Mouse (Mus musculus): ENCODE measurements around the gene Eaf1. TPM values are rescaled to one million over a fixed set of nuclear protein-coding genes. Genes with fewer than 3 reads are reported as not detected.
"Not testable (repeated sequence)": the region's sequence is repeated elsewhere in the genome, so short reads cannot be mapped to it uniquely, and the experiment has no call there.

The Eaf1 gene
- 33.2 and 37.0 TPM in 2 replicates for polyA plus RNA-seq (2012; ENCODE audit: insufficient read depth, low replicate concordance)

- H3K27me3 ChIP-seq (replicated peaks), result no peaks in the 10 kb centered on the region
- H3K36me3 ChIP-seq (replicated peaks; ENCODE audit: low read length), result peaks cover 53% of the 10 kb centered on the region
- TF ChIP-seq FLI1 (IDR thresholded peaks at IDR 0.05; ENCODE audit: low read length) (no peak), GATA1 (IDR thresholded peaks at IDR 0.05; ENCODE audit: borderline replicate concordance, low read length) (no peak)
- H3K9me3 ChIP-seq, result no peaks in the 10 kb centered on the region
- peak within 1 kb of the TSS; percentile 96 for H3K4me3 ChIP-seq (replicated peaks)
- peaks cover 58% of the 10 kb centered on the region for H3K4me1 ChIP-seq
Measured at GRCm38 (mm10) chr14:31494349-31494974, at the start of gene Eaf1. TSS of gene Eaf1 (plus strand) at chr14:31494399.

GRCm38 (mm10) chr14:31448994-31449393, 45.2 kb upstream of the Eaf1 start:
- H3K4me3 ChIP-seq (replicated peaks), result no peak overlapping the region
- no peaks in the 10 kb centered on the region for H3K4me1 ChIP-seq
- TF ChIP-seq GATA1 (IDR thresholded peaks at IDR 0.05; ENCODE audit: borderline replicate concordance, low read length) (no peak), FLI1 (IDR thresholded peaks at IDR 0.05; ENCODE audit: low read length) (no peak)
- no peaks in the 10 kb centered on the region for H3K36me3 ChIP-seq (replicated peaks; ENCODE audit: low read length)
- peaks cover 43% of the 10 kb centered on the region for H3K27me3 ChIP-seq (replicated peaks)
- no peaks in the 10 kb centered on the region for H3K9me3 ChIP-seq

- Histone ChIP-seq H3K4me1 (peaks cover 12% of the 10 kb centered on the region), H3K27me3 (replicated peaks) (peaks cover 42% of the 10 kb centered on the region)
- H3K4me3 ChIP-seq (replicated peaks); H3K36me3 ChIP-seq (replicated peaks; ENCODE audit: low read length); H3K9me3 ChIP-seq: not testable (repeated sequence)
Measured at GRCm38 (mm10) chr14:31453946-31454345, 40.3 kb upstream of the Eaf1 start.

GRCm38 (mm10) chr14:31454849-31455566, 39.2 kb upstream of the Eaf1 start:
- H3K4me3 ChIP-seq (replicated peaks), result no peak overlapping the region
- no peaks in the 10 kb centered on the region for H3K36me3 ChIP-seq (replicated peaks; ENCODE audit: low read length)
- no peak for TF ChIP-seq FLI1 (IDR thresholded peaks at IDR 0.05; ENCODE audit: low read length)
- TF ChIP-seq GATA1 (IDR thresholded peaks at IDR 0.05; ENCODE audit: borderline replicate concordance, low read length), result no peak
- peaks cover 3% of the 10 kb centered on the region; the same call in 1 of the 2 replicates for H3K9me3 ChIP-seq
- H3K27me3 ChIP-seq (replicated peaks), result peaks cover 43% of the 10 kb centered on the region
- peaks cover 12% of the 10 kb centered on the region for H3K4me1 ChIP-seq

- Histone ChIP-seq H3K4me3 (replicated peaks) (peak overlapping the region; percentile 67), H3K36me3 (replicated peaks; ENCODE audit: low read length) (no peaks in the 10 kb centered on the region), H3K9me3 (peaks cover 3% of the 10 kb centered on the region; the same call in 1 of the 2 replicates), H3K4me1 (peaks cover 12% of the 10 kb centered on the region), H3K27me3 (replicated peaks) (peaks cover 38% of the 10 kb centered on the region)
- TF ChIP-seq FLI1 (IDR thresholded peaks at IDR 0.05; ENCODE audit: low read length), result no peak
- no peak for TF ChIP-seq GATA1 (IDR thresholded peaks at IDR 0.05; ENCODE audit: borderline replicate concordance, low read length)
Measured at GRCm38 (mm10) chr14:31456064-31456721, 38.0 kb upstream of the Eaf1 start.

- peaks cover 12% of the 10 kb centered on the region for H3K4me1 ChIP-seq
- peaks cover 42% of the 10 kb centered on the region for H3K27me3 ChIP-seq (replicated peaks)
- no peak overlapping the region for H3K4me3 ChIP-seq (replicated peaks)
- TF ChIP-seq FLI1 (IDR thresholded peaks at IDR 0.05; ENCODE audit: low read length), result no peak
- no peak for TF ChIP-seq GATA1 (IDR thresholded peaks at IDR 0.05; ENCODE audit: borderline replicate concordance, low read length)
- H3K36me3 ChIP-seq (replicated peaks; ENCODE audit: low read length), result no peaks in the 10 kb centered on the region
- H3K9me3 ChIP-seq, result peaks cover 3% of the 10 kb centered on the region; the same call in 1 of the 2 replicates
Measured at GRCm38 (mm10) chr14:31458006-31458405, 36.2 kb upstream of the Eaf1 start.

- H3K27me3 ChIP-seq (replicated peaks), result peaks cover 42% of the 10 kb centered on the region
- H3K36me3 ChIP-seq (replicated peaks; ENCODE audit: low read length); H3K4me3 ChIP-seq (replicated peaks); H3K4me1 ChIP-seq; H3K9me3 ChIP-seq: not testable (repeated sequence)
Measured at GRCm38 (mm10) chr14:31462226-31462625, 32.0 kb upstream of the Eaf1 start.

- Histone ChIP-seq H3K4me3 (replicated peaks) (no peak overlapping the region), H3K9me3 (no peaks in the 10 kb centered on the region), H3K36me3 (replicated peaks; ENCODE audit: low read length) (no peaks in the 10 kb centered on the region), H3K4me1 (no peaks in the 10 kb centered on the region; the same call in 1 of the 2 replicates), H3K27me3 (replicated peaks) (peaks cover 39% of the 10 kb centered on the region)
- TF ChIP-seq GATA1 (IDR thresholded peaks at IDR 0.05; ENCODE audit: borderline replicate concordance, low read length) (no peak), FLI1 (IDR thresholded peaks at IDR 0.05; ENCODE audit: low read length) (no peak)
Measured at GRCm38 (mm10) chr14:31462886-31463285, 31.3 kb upstream of the Eaf1 start.

- Histone ChIP-seq H3K4me3 (replicated peaks) (no peak overlapping the region), H3K36me3 (replicated peaks; ENCODE audit: low read length) (no peaks in the 10 kb centered on the region), H3K4me1 (no peaks in the 10 kb centered on the region), H3K9me3 (no peaks in the 10 kb centered on the region), H3K27me3 (replicated peaks) (peaks cover 32% of the 10 kb centered on the region)
- TF ChIP-seq GATA1 (IDR thresholded peaks at IDR 0.05; ENCODE audit: borderline replicate concordance, low read length) (no peak), FLI1 (IDR thresholded peaks at IDR 0.05; ENCODE audit: low read length) (no peak)
Measured at GRCm38 (mm10) chr14:31464176-31464575, 30.0 kb upstream of the Eaf1 start.

- no peak overlapping the region for H3K4me3 ChIP-seq (replicated peaks)
- H3K27me3 ChIP-seq (replicated peaks), result peaks cover 23% of the 10 kb centered on the region
- 0 out of 2 replicates have a peak, but pooled peaks cover 7% of the 10 kb centered on the region for H3K9me3 ChIP-seq
- peaks cover 4% of the 10 kb centered on the region; the same call in 1 of the 2 replicates for H3K4me1 ChIP-seq
- TF ChIP-seq FLI1 (IDR thresholded peaks at IDR 0.05; ENCODE audit: low read length) (no peak), GATA1 (IDR thresholded peaks at IDR 0.05; ENCODE audit: borderline replicate concordance, low read length) (no peak)
- peaks cover 3% of the 10 kb centered on the region for H3K36me3 ChIP-seq (replicated peaks; ENCODE audit: low read length)
Measured at GRCm38 (mm10) chr14:31469711-31470110, 24.5 kb upstream of the Eaf1 start.
